Mouse (Mus musculus) liver, adult (tissue): ENCODE data around the gene Cfap20.

ENCODE experiments used
- GATA4 ChIP-seq: IDR thresholded peaks from 2 replicates; pipeline ENCODE4 v1.6.1; 2014; ENCODE audit warnings: mild to moderate bottlenecking, low read length; ENCODE audit not compliant: insufficient replicate concordance

The Cfap20 gene

DNA sequence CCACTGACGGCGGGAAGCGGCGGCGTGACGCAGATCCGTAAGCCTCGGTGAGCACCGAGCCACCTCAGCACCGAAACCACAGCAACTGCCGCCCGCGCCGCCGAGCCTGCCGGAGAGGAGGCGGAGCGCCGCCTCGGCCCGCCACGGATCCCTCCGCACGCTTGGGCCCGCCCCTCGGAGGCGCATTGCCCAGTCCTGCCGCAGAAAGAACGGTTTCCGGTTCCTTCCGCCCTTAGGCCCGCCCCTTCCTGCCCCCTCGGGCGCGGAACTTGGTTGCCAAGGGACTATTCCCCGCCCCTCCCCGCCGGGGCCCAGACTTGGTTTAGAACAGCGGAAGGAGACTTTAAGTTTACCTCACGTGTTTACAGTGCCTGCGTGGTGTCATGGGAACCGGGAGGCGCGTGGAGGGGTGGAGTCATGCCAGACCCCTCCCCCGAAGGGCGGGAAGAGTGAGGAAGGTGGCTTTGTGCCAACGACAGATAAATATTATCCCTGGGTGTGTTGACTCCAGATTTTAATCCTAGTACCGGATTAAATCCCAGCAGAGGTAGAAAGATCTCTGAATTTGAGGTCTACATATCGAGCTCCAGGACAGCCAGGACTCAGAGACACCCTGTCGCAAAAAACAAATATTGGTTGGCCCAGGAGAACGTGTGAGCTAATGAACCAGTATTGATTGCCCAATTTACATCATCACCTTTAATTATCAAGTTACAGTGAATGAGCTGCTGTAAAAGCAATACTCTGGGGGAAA is at the start of gene Cfap20:
Gene Cfap20, minus strand, starts transcription at position 184 of the 754 bp plus-strand sequence.
- TF ChIP-seq GATA4, result peak; percentile 38; the same call in 1 of the 2 replicates

DNA sequence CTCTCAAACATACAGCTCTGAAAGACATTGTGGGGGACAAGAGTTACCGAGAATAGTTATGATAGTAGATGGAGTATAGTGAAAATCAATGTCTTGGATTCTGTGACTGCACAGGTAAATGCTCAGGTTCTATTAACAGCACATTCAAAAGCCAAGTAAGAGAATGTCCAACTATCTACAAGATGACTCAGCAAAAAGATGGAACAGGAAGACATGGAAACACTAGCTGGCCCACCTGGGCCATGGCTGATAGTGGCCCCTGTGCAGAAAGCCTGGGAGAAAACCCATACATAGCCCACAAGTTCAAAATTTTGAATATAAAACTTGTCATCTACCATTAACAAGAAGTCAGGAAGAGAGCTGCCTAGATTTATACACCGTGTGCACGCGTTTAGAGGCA is 35.3 kb upstream of the Cfap20 start:
- TF ChIP-seq GATA4, result no peak

DNA sequence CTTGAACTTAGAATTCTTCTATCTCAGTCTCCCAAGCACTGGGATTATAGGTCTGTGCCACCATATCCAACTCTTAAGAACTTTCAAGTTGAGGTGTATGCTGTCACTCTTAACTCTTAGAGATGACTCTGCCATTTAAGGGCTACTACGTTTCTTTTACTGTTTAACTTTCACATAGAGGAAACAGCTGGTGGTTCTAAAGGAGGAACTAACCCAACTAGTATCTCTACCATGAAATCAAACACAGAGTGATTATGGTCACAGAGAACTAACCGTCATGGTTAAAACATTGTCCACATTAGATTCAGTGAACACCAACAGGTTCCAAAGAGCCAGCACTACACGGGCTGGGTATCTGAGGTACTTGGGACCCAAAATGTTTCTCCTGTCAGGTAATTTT is 34.3 kb upstream of the Cfap20 start:
- TF ChIP-seq GATA4, result no peak

DNA sequence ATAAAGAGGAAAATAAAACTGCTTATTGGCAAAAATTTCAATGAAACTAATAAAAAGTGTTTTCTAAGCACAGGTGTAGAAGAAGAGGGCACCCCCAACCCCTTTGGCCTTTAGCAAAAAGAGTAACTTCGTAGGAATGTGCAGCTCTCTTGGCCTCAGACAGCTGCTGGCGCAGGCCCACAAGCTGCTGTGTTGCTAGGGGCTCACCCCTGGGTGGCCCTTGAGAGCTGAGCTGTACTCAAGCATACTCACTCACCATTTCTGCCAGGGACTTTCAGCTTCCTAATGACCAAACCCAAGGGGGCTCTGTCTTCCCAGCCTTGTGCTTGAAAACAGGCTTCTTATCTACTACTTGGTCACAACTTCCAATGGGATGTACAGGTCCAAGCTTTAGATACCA is 31.9 kb upstream of the Cfap20 start:
- no peak for TF ChIP-seq GATA4

DNA sequence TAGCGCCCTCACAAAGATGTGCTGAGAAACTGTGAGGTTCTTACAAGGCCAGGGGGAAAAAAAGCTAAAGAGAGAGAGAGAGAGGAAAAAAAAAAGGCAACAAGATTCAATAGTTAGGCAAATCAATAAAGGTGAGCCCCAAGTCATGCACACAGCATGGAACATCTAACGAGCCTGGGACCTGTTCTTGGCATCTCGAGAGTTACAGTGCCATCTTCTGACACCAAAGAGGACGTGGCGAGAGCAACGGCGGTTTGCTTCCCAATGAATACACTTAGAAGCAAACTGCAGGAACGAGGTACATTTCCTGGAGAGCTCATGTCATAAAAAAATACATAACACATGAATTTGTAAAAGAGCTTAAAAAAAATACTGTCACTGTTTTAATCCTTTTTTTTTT is 17.8 kb upstream of the Cfap20 start:
- no peak for TF ChIP-seq GATA4

DNA sequence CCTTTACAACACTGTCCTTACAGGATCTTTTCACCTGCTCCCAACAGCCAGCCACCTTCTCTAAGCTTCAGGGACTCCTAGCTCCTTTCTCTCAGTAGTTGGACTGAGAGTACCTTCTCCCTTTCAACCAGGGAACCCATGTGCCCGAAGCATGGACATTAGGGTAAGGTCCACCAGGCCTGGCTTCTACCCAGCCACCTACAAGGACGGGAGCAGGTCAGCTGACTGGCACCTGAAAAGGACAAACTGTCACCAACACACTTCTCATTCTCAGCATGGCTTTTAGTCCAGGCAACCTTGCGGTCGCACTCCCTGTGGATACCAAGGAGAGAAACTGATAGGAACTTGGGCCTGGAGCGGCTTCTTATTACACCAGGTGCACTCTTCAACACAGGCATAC is 15.6 kb upstream of the Cfap20 start:
- TF ChIP-seq GATA4, result no peak

DNA sequence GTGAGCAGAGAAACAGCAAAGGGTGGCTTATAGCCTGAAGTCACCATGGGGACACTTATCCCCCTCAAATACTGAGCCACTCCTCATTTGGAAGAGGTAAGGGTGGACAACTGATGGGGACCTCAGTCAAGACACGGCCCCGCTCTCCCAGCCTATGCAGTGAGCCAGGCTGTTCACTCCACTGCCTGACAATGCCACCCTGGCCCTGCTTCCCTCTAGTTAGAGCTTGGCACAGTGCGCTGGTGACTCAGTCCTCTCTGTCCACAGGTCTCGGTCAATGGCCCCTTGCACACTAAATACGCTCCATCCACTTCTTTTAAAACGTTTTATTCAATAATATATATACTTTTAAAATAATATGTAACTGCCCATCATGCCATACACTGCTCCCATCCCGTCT is 13.0 kb upstream of the Cfap20 start:
- no peak for TF ChIP-seq GATA4

DNA sequence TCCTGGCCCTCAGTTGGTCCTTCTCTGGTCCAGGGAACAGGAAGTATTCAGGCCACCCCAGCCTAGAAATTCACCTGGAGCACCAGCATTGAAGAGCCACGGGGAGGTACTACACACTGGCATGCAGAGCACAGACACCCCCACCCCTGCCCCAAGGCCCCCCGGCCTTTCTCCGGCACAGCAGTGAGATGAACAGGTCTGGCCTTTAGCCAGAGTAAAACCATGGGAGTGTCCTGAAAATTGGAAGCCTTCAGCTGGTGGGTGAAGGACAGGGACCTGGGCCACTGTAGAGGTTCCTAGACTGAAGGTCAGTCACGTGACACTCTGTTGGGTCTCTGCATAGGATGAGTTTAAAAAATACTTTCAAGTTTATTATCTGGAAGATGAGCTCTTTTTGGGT is 10.4 kb upstream of the Cfap20 start:
- TF ChIP-seq GATA4, result no peak

DNA sequence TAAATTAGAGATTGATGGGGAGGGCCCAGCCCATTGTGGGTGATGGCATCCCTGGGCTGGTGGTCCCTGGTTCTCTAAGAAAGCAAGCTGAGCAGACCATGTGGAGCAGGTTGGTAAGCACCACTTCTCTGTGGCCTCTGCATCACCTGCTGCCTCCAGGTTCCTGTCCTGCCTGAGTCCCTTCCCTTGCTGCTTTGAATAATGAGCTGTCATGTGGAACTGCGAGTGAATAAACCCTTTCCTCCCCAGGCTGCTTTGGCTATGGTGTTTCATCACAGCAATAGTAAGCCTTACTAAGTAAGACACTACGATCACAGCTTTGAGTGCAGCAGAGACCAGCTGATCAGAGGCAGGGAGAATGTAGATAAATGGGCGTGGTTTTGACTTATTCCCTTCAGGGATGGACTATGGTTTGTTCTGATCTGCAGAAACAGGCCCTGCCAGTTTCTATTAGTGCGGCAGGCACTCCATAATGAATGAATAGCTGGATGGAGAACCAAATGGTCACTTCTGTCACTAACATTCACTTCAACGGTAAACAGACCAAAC is 6.9 kb upstream of the Cfap20 start:
- no peak for TF ChIP-seq GATA4

DNA sequence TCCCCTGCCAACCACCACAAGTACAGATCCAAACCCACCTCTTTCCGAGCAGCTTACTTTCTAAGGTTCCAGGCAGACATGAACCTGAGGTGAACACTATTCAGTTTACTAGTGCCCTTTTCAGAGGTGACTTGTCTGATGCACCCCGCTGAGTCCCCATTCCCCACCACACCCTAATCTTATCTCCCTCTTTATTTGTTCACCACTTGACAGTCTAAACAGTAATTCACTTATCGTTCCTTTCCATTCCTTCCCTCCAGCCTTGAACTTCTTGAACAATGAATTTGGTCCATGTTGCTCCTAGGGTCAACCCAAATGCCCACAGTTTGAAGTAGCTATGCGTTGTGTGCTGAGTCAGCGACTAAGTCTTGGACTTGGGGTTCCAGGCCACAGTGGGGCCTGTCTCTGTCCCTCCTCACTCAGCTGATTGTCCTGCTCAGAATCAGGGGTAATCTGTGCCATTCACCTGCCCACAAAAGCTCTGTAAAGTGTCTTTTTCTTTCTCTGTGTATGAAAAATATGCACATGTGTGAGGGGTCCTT is 5.6 kb upstream of the Cfap20 start:
- no peak for TF ChIP-seq GATA4

DNA sequence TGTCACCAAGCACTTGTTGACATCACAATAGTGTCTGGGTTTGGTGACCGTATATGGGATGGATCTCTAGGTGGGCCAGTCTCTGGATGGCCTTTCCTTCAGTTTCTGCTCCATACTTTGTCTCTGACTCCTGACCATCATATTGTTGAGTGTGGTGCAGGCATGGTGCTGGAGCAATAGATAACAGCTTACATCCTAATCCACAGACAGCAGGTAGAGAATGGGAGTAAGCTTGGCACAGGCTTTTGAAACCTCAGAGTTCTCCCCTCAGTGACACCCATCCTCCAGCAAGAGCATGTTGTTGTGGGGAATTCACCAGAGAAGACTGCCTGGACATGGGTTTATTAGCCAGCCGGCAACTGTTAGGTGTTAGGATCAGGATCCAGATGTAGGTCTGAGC is 4.8 kb upstream of the Cfap20 start:
- TF ChIP-seq GATA4, result no peak

DNA sequence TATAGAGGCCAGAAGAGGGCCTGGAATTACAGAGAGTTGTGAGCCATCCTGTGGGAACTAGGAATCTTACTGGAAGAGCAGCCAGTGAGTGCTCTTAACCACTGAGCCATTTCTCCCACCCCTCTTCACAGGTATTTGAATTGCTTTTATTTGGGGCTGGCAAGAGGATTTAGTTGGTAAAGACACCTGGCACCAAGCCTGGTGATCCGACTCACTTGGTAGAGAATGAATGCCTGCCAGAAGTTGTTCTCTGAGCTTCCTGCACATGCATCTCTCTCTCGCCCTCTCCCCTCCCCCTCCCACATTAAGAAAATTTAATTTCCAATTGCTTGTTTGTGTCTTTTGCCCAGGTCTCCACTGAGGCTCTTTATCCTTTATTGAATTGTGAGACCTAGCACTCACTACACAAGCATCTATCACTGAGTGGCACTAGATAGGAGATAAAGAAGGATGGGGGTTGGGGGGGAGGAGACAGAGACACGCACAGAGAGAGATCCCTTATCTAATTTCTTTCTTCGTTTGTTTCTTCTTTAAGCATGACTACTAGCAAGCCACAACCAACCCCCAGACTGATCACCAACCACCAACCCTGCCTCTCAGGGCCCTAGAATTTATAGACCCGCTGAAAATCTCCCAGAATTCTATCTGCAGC is 2.8 kb upstream of the Cfap20 start:
- no peak for TF ChIP-seq GATA4

DNA sequence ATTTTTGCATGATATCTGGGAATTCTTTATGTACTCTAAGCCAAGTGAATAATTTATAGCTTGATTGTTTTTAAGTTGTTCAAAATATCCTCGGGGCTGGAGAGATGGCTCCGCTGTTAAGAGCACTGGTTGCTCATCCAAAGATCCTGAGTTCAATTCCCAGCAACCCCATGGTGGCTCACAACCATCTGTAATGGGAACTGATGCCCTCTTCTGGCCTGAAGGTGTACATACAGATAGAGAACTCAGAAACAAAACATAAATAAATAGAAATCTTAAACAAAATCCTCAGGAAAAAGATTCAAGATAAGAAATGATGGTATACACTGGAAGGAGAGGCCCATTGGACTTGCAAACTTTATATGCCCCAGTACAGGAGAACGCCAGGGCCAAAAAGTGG is 1.3 kb upstream of the Cfap20 start:
- TF ChIP-seq GATA4, result no peak

DNA sequence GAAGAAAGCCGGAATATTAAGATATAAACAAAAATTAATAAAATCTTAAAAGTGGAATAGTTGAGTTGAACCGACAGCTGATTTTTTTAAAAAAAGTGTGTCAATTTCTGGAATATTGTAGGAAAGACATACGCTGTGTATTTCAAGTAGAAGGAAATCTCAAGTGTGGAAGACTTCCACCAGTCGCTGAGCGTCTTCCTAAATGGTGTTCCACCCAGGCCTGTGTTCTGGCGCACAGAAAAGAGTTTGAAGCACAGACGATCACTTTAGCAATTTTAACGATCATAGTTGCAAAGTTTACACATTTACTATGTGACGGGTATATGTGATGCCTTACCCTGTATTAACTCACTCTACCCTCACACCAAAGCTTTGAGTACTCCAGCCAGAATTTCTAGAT is 802 bp upstream of the Cfap20 start:
- TF ChIP-seq GATA4, result no peak

DNA sequence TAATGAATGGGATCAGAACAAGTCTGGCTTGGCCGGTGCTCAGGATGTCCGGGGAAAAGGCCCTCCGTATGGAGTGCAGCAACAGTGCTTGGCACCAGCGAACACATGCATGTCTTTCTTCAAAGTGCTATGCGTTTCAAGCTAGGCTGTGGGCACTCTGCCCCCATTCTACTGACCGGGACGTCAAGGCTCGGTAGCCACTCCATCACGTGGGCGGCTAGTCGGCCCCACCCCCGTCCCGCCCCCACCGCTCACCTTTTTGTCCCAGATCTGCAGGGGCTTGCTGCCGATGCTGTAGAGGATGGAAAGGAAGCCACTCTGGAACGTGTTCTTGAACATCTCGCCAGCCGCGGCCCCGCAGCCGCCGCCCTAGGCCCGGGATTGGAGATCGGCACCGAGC is 436 bp downstream of the Cfap20 start:
- no peak for TF ChIP-seq GATA4

DNA sequence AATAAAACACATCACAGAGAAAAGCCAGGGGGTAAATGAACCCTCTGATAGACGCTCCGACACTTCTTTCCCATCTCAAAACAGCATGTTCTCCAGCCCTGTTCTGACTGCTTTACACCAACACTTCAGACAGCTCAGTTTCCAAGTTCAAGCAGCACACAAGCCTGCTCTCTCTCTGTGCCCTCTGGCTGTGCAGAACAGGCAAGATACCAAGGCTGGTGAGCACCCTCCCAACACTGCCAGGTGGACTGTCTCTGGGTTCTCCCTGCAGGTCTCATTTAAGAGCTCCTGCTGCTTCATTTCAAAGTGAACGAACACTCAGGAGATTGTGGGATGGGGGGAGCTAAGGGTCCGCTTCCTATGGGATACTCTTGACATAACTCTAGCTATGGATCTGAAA is 1.5 kb downstream of the Cfap20 start:
- TF ChIP-seq GATA4, result no peak

DNA sequence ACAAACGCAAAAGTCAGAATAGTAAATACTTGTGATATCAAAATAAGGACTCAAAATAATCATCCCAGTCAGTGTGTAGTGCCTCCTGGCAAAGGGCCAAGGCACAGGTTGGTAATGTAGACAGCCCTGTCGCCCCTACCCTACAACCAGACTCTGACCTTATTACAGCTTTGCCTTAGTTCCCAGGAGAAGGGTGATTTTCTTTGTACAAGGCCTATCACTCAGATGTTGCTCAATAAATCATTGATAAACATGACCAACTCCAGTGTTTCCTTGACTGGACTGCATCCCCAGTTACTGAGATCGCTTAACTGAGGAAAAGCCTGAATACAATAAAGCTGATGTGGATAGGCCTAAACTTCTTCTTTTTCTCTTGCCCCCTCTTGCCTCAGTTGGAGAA is 2.2 kb downstream of the Cfap20 start:
- no peak for TF ChIP-seq GATA4

DNA sequence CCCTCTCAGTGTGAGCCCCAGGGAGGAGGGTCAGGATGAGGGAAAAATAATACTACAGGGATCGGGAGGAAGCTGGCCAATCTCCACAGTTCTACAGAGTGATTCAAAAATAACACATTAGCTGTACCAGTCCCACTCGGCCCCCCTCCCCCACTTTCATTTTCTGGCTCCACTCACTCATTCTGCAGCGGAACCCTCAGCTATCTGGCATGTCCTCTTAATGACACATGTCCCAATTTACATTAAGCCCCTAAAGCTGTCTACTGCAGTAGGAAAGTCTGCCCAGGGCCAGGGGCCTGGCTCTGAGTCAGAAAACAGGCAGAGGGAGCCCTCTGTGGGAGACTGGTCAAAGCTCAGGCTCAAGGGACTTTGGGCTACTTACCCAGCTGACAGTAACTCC is 4.7 kb downstream of the Cfap20 start:
- TF ChIP-seq GATA4, result no peak
